Mouse (Mus musculus) spleen, adult 2 months (tissue): ENCODE measurements around the gene Pmpcb. TPM values are rescaled to one million over a fixed set of nuclear protein-coding genes. Genes with fewer than 3 reads are reported as not detected.

ENCODE experiments used
- DNase-seq, 2 experiments: peaks; one replicate each; pipeline versions ENCODE4 v3.0.0 to v3.0.0-alpha.2; 2012 to 2021; ENCODE audit warnings: low spot score in 2 of 2, low read depth in 1 of 2
- H3K27ac ChIP-seq: fragments of 200-500 bp; 2 replicates; pipeline ENCODE4 v1.5.1; 2012; ENCODE audit warnings: low read length, inconsistent platforms; ENCODE audit not compliant: insufficient read depth
- H3K27me3 ChIP-seq: fragments of 200-500 bp; 2 replicates; pipeline ENCODE4 v1.6.1; 2012; ENCODE audit warnings: mild to moderate bottlenecking, moderate library complexity, low read length, inconsistent platforms; ENCODE audit not compliant: control insufficient read depth, insufficient read depth
- H3K36me3 ChIP-seq: fragments of 200-500 bp; 2 replicates; pipeline ENCODE4 v1.6.1; 2012; ENCODE audit warnings: mild to moderate bottlenecking, low read length, inconsistent platforms; ENCODE audit not compliant: control insufficient read depth, insufficient read depth
- H3K4me1 ChIP-seq: fragments of 200-500 bp; 2 replicates; pipeline ENCODE4 v1.6.1; 2011; ENCODE audit warnings: inconsistent platforms; ENCODE audit not compliant: control insufficient read depth, insufficient read depth, insufficient read length
- H3K4me3 ChIP-seq: fragments of 200-500 bp; 2 replicates; pipeline ENCODE4 v1.5.1; 2011; ENCODE audit warnings: mild to moderate bottlenecking, inconsistent platforms; ENCODE audit not compliant: insufficient read depth, insufficient read length; ENCODE audit errors: extremely low read depth
- CTCF ChIP-seq: fragments of 200-500 bp; IDR thresholded peaks from 2 replicates; pipeline ENCODE4 v1.5.1; 2011; ENCODE audit warnings: mild to moderate bottlenecking, inconsistent platforms; ENCODE audit not compliant: insufficient read depth, insufficient read length, insufficient replicate concordance; ENCODE audit errors: extremely low read depth
- POLR2A ChIP-seq: fragments of 200-500 bp; IDR thresholded peaks from 2 replicates; pipeline ENCODE4 v1.6.1; 2011; ENCODE audit warnings: low read depth, low read length, inconsistent platforms
- WGBS: fragments of 180-500 bp; shearing (Covaris S2); methylation state at CpG from one replicate; pipeline ENCODE4 v1.1.7; 2018; 5-methylcytosine and 5-hydroxymethylcytosine counted together
- polyA plus RNA-seq: library from polyadenylated mRNA; depleted of rRNA; stranded (reverse); fragments of >200 nt; gene quantifications from 2 replicates; pipeline ENCODE4 v1.2.3, GENCODE M21; 2012

Gene Pmpcb
- polyA plus RNA-seq, 1 experiment = 11.1 TPM

GRCm38 (mm10) chr5:21784161-21785052 lies 47.5 kb downstream of the Pmpcb start:
- WGBS = under 1% methylated on average over 51 of the region's 51 CpGs
- Histone ChIP-seq H3K27ac (peak overlapping the region; percentile 77), H3K4me3 (peak overlapping the region; percentile 98), H3K36me3 (peaks cover 18% of the 10 kb centered on the region), H3K27me3 (no peaks in the 10 kb centered on the region), H3K4me1 (peaks cover 2% of the 10 kb centered on the region; the same call in 1 of the 2 replicates)
- no peak for TF ChIP-seq POLR2A
- no peak for TF ChIP-seq CTCF
- no peak for DNase-seq

GRCm38 (mm10) chr5:21785053-21785452 lies 48.1 kb downstream of the Pmpcb start, which contains the start of the genes Dnajc2 and Psmc2:
Dnajc2 (minus strand) TSS chr5:21785251.
Psmc2 (plus strand) TSS chr5:21785283.
- peak; percentile 84 to 85 for DNase-seq
- H3K4me3 ChIP-seq = peak within 1 kb of the TSS; percentile 98
- H3K27ac ChIP-seq = peak within 1 kb of the TSS; percentile 77
- under 1% methylated on average over 37 of the region's 37 CpGs for WGBS
- H3K27me3 ChIP-seq = no peaks in the 10 kb centered on the region
- H3K4me1 ChIP-seq = peaks cover 2% of the 10 kb centered on the region; the same call in 1 of the 2 replicates
- TF ChIP-seq CTCF (no peak), POLR2A (peak; percentile 51)
- peaks cover 15% of the 10 kb centered on the region for H3K36me3 ChIP-seq

GRCm38 (mm10) chr5:21785776-21786175 lies 48.8 kb downstream of the Pmpcb start:
- H3K27ac ChIP-seq = no peak overlapping the region
- no peak for DNase-seq
- TF ChIP-seq CTCF (no peak), POLR2A (no peak)
- 82% methylated on average over 7 of the region's 7 CpGs for WGBS
- peaks cover 16% of the 10 kb centered on the region for H3K36me3 ChIP-seq
- H3K4me3 ChIP-seq = no peak overlapping the region
- H3K27me3 ChIP-seq = no peaks in the 10 kb centered on the region
- H3K4me1 ChIP-seq = peaks cover 2% of the 10 kb centered on the region; the same call in 1 of the 2 replicates

GRCm38 (mm10) chr5:21786258-21787185 lies 49.6 kb downstream of the Pmpcb start:
- peak; percentile 31; the same call in 1 of the 2 replicates for TF ChIP-seq POLR2A
- no peak for TF ChIP-seq CTCF
- peak overlapping the region; percentile 88 for H3K4me3 ChIP-seq
- under 1% methylated on average over 51 of the region's 51 CpGs for WGBS
- H3K36me3 ChIP-seq = peaks cover 9% of the 10 kb centered on the region
- H3K4me1 ChIP-seq = peaks cover 2% of the 10 kb centered on the region; the same call in 1 of the 2 replicates
- peak overlapping the region; percentile 75 for H3K27ac ChIP-seq
- peak; percentile 83 for DNase-seq
- no peaks in the 10 kb centered on the region for H3K27me3 ChIP-seq

- peak overlapping the region; percentile 88 for H3K4me3 ChIP-seq
- TF ChIP-seq POLR2A = no peak
- TF ChIP-seq CTCF = no peak
- peaks cover 2% of the 10 kb centered on the region; the same call in 1 of the 2 replicates for H3K4me1 ChIP-seq
- H3K27ac ChIP-seq = peak overlapping the region; percentile 75; the same call in 1 of the 2 replicates
- H3K27me3 ChIP-seq = no peaks in the 10 kb centered on the region
- no peak for DNase-seq
- WGBS = 36% methylated on average over 11 of the region's 11 CpGs
- peaks cover 6% of the 10 kb centered on the region for H3K36me3 ChIP-seq
Observed at GRCm38 (mm10) chr5:21787186-21788105, 50.5 kb downstream of the Pmpcb start.
